Mouse (Mus musculus) left cerebral cortex, adult 2 months (tissue): ENCODE measurements around the gene Stim2. TPM values are rescaled to one million over a fixed set of nuclear protein-coding genes. Genes with fewer than 3 reads are reported as not detected.
A peak's percentile ranks its signal among the peaks of the same experiment; 100 is the strongest.

ENCODE experiments used
- DNase-seq, 2 experiments: peaks; one replicate each; pipeline ENCODE4 v3.0.0; 2021 to 2022; ENCODE audit warnings: low spot score in 2 of 2, mixed read lengths in 1 of 2; ENCODE audit errors: extremely low spot score in 1 of 2
- H3K27ac ChIP-seq: fragments of 200-600 bp; 2 replicates; pipeline ENCODE4 v1.8.1; 2022
- H3K4me3 ChIP-seq: fragments of 200-600 bp; 2 replicates; pipeline ENCODE4 v1.8.1; 2022
- CTCF ChIP-seq: fragments of 200-600 bp; IDR thresholded peaks from 2 replicates; pipeline ENCODE4 v1.8.1; 2022; ENCODE audit warnings: antibody characterized with exemption, mild to moderate bottlenecking, moderate library complexity
- intact Hi-C: fragments of 180-260 bp; cut with DNase I; formaldehyde crosslinking; loops from one replicate; pipeline ENCODE4 v1.15.1; 2025
- total RNA-seq, 2 experiments: library from RNA; stranded (reverse); gene quantifications; 2 replicates each; pipeline ENCODE4 v1.2.3; 2021

The Stim2 gene
- total RNA-seq, 2 experiments from 2014 or later: 75.6 to 92.2 TPM

GRCm38 (mm10) chr5:54019546-54019945 is 21.2 kb downstream of the Stim2 start:
- H3K4me3 ChIP-seq: no peak overlapping the region
- TF ChIP-seq CTCF: no peak
- no peak overlapping the region for H3K27ac ChIP-seq
- no peak for DNase-seq
- intact Hi-C loops: no loop called here

- H3K27ac ChIP-seq: no peak overlapping the region
- intact Hi-C loops: no loop called here
- no peak overlapping the region for H3K4me3 ChIP-seq
- no peak for DNase-seq
- TF ChIP-seq CTCF: no peak
These were observed 26.3 kb downstream of the Stim2 start for GRCm38 (mm10) chr5:54024610-54025009.

- TF ChIP-seq CTCF: no peak
- Histone ChIP-seq H3K27ac (no peak overlapping the region), H3K4me3 (no peak overlapping the region)
- intact Hi-C loops: no loop called here
- DNase-seq: no peak
These were observed 27.3 kb downstream of the Stim2 start for GRCm38 (mm10) chr5:54025630-54026029.

- no peak for TF ChIP-seq CTCF
- Histone ChIP-seq H3K4me3 (no peak overlapping the region), H3K27ac (no peak overlapping the region)
- DNase-seq: no peak
- intact Hi-C loops: no loop called here
These were observed 34.9 kb downstream of the Stim2 start for GRCm38 (mm10) chr5:54033217-54033616.

- DNase-seq: no peak
- intact Hi-C loops: no loop called here
- Histone ChIP-seq H3K27ac (no peak overlapping the region), H3K4me3 (no peak overlapping the region)
- TF ChIP-seq CTCF: no peak
These were observed 36.4 kb downstream of the Stim2 start for GRCm38 (mm10) chr5:54034680-54035079.

- no peak overlapping the region for H3K27ac ChIP-seq
These were observed 40.3 kb downstream of the Stim2 start for GRCm38 (mm10) chr5:54038615-54039014.

GRCm38 (mm10) chr5:54040527-54040926 is 42.2 kb downstream of the Stim2 start:
- TF ChIP-seq CTCF: no peak
- H3K4me3 ChIP-seq: no peak overlapping the region
- intact Hi-C loops: no loop called here
- no peak overlapping the region for H3K27ac ChIP-seq
- no peak for DNase-seq

More at GRCm38 (mm10) chr5:54038615-54039014, 40.3 kb downstream of the Stim2 start:
- intact Hi-C loops: no loop called here
- DNase-seq: no peak
- no peak for TF ChIP-seq CTCF
- H3K4me3 ChIP-seq: no peak overlapping the region

GRCm38 (mm10) chr5:54042013-54042412 is 43.7 kb downstream of the Stim2 start:
- TF ChIP-seq CTCF: no peak
- intact Hi-C loops: no loop called here
- Histone ChIP-seq H3K4me3 (no peak overlapping the region), H3K27ac (no peak overlapping the region)
- no peak for DNase-seq

GRCm38 (mm10) chr5:54045523-54045922 is 47.2 kb downstream of the Stim2 start:
- no peak overlapping the region for H3K4me3 ChIP-seq
- intact Hi-C loops: no loop called here
- H3K27ac ChIP-seq: no peak overlapping the region; the same call in 1 of the 2 replicates
- DNase-seq: no peak
- no peak for TF ChIP-seq CTCF

- H3K27ac ChIP-seq: peak overlapping the region; percentile 28; the same call in 1 of the 2 replicates
- intact Hi-C loops: no loop called here
- no peak for DNase-seq
These were observed 48.1 kb downstream of the Stim2 start for GRCm38 (mm10) chr5:54046432-54046831.

GRCm38 (mm10) chr5:54049145-54049733 is 50.9 kb downstream of the Stim2 start:
- Histone ChIP-seq H3K27ac (no peak overlapping the region), H3K4me3 (no peak overlapping the region)
- intact Hi-C loops: no loop called here
- no peak for DNase-seq
- TF ChIP-seq CTCF: no peak

More at GRCm38 (mm10) chr5:54046432-54046831, 48.1 kb downstream of the Stim2 start:
- H3K4me3 ChIP-seq: no peak overlapping the region
- no peak for TF ChIP-seq CTCF

- intact Hi-C loops: no loop called here
- TF ChIP-seq CTCF: no peak
- H3K4me3 ChIP-seq: no peak overlapping the region
- no peak for DNase-seq
- H3K27ac ChIP-seq: no peak overlapping the region
These were observed 51.6 kb downstream of the Stim2 start for GRCm38 (mm10) chr5:54049940-54050339.

GRCm38 (mm10) chr5:54051056-54051455 is 52.8 kb downstream of the Stim2 start:
- no peak for TF ChIP-seq CTCF
- intact Hi-C loops: no loop called here

More at GRCm38 (mm10) chr5:54051056-54051455, 52.8 kb downstream of the Stim2 start:
- no peak overlapping the region for H3K27ac ChIP-seq
- H3K4me3 ChIP-seq: no peak overlapping the region
- no peak for DNase-seq
